Mouse (Mus musculus): ENCODE data around the gene Hmgcll1.
"Not testable (repeated sequence)": the region's sequence is repeated elsewhere in the genome, so short reads cannot be mapped to it uniquely, and the experiment has no call there.

The Hmgcll1 gene

DNA sequence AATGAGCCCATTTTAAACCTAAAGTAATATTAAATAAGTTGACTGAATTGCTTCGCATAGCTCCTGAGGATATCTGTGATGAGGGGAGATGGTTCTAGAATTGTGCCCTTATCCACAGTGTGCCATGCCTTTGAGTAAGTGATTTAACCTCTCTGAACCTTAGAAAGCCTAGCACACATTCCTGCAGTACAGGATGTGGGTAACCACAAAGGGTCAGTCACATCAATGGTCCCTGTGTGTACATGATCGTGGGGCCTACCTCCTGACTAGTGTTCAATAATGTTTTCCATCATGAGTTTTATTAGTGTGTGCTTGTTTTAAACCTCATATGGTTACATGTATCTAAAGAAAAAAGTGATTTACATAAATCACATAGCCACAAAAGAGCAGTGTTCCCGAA is 46.3 kb downstream of the Hmgcll1 start:
- no peak for DNase-seq (ENCODE audit: low spot score in 2 of 2)

DNA sequence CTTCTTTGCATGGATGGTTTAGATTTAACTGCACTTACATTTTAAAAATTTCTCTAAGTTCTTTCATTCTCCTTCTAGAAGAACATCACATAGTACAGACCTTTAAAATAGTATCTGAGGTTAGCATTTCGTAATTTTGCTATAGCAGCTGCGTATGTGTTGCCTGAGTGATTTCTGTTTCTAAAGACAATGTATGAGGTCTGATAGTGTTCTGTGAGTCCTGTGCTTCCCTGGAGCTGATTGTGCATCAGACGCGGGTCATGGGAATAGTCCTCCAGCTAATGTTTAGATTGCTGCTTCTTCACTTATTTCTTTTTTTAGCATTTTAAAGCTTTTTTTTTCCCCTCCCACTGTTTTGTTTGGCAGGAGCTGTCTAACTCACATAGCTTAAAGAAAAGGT is 46.8 kb downstream of the Hmgcll1 start:
- no peak for DNase-seq (ENCODE audit: low spot score in 2 of 2)

DNA sequence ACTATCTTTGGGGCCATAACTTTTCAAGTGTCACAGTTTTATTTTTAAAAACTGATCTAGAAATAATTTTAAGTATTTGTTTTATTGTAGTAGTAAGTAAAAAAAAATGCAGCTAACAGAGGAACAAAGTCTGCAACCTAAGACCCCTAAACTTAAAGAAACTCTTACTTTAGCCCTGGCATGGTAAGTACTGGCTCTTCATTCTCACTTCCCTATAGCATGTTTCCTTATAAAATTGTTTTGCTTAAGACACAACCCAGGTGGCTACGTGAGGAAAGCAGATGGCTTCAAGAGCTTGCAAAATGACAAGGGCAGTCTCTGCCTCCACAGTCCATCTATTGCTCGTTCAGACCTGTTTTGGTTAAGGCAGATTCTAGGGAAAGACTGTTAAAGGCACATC is 49.5 kb downstream of the Hmgcll1 start:
- DNase-seq (ENCODE audit: low spot score in 2 of 2), result no peak

DNA sequence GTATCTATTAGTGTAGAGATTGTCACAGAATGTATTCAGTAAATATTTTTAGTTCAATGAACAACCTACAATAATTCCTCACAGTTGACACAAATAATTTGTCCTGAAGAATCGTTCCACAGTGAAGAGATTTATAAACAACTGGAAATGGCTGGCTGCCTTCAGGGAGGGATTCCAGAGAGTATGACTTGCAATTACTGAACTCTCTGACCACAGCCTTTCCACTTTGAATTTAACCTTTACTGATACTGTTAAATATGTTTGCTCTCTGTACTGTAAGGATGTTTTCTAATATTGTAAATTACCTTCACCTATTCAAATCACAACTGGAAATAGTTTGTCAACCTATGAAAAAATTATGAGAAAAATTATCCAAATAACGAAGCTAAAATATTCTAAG is 76.9 kb downstream of the Hmgcll1 start:
- no peak for DNase-seq (ENCODE audit: low spot score in 2 of 2)

GRCm38 (mm10) chr9:76097221-76097620 is 82.6 kb downstream of the Hmgcll1 start:
- DNase-seq (ENCODE audit: low spot score in 2 of 2), result no peak

GRCm38 (mm10) chr9:76099981-76100380 is 85.3 kb downstream of the Hmgcll1 start:
- no peak for DNase-seq (ENCODE audit: low spot score in 2 of 2)

- DNase-seq (ENCODE audit: low spot score in 2 of 2), result not testable (repeated sequence)
Measured at GRCm38 (mm10) chr9:76104416-76104815, 89.8 kb downstream of the Hmgcll1 start.

GRCm38 (mm10) chr9:76104846-76105245 is 90.2 kb downstream of the Hmgcll1 start:
- DNase-seq (ENCODE audit: low spot score in 2 of 2), result no peak

GRCm38 (mm10) chr9:76122888-76123287 is 108.2 kb downstream of the Hmgcll1 start:
- peak; percentile 25 to 59 for DNase-seq (ENCODE audit: low spot score in 2 of 2)

DNA sequence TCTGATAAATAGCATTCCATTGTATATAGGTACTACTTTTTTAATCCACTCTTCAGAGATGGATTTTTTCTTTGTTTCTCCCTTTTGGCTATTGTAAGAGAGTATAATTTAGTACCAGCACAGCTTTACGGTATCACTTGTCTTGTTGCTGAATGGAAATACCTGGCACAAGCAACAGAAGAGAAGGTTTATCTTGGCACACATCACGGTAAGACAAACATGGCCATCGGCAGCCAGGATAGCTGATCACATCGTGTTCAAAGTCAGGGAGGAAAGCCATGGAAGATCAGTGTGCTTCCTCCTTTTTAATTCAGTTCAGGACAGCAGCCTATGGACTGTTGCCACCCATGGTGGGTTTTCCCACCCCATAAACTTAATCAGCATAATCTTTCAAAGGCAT is 109.6 kb downstream of the Hmgcll1 start:
- no peak for DNase-seq (ENCODE audit: low spot score in 2 of 2)

DNA sequence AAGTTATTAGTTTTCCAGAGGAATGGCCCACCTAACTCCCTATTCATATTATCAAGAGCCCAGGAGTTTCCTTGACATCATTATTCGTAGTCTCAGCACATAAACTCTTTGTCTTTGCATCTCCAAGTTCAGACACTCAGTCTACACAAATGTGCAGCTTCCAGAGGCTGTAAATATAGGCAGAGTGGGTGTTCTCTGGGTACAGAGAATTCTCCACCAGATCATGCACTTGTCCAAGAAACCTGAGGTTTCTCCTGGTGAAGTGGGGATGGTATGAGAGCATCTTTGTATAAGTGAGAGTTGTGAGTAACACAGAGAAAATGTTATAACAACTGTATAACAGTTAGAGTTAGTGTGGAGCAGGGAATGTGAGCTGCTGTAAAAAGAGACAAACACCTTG is 114.7 kb downstream of the Hmgcll1 start:
- no peak for DNase-seq (ENCODE audit: low spot score in 2 of 2)

GRCm38 (mm10) chr9:76134042-76134441 is 119.4 kb downstream of the Hmgcll1 start:
- no peak for DNase-seq (ENCODE audit: low spot score in 2 of 2)

GRCm38 (mm10) chr9:76138378-76139109 is 123.9 kb downstream of the Hmgcll1 start:
- DNase-seq (ENCODE audit: low spot score in 2 of 2), result peak in 1 of 2 experiments; percentile 9

DNA sequence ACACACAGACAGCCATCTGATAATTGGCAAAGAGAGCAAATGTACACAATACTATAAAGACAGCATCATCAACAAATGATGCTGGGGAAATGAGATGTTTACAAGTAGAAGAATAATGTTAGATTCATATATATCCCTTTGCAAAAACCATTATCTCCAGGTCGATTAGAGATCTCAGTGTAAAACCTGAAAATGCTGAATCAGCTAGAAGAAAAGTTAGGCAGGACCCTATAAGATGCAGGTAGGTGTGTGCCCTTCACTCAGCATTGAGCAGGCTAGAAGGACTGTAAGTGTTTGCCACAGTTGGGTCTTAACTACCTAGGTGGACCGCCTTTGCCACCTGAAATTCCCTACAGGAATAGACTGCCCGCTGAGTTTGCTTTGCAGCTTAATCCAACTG is 130.9 kb downstream of the Hmgcll1 start:
- no peak for DNase-seq (ENCODE audit: low spot score in 2 of 2)

- DNase-seq (ENCODE audit: low spot score in 2 of 2), result no peak
Measured at GRCm38 (mm10) chr9:76162446-76162845, 147.8 kb downstream of the Hmgcll1 start.

DNA sequence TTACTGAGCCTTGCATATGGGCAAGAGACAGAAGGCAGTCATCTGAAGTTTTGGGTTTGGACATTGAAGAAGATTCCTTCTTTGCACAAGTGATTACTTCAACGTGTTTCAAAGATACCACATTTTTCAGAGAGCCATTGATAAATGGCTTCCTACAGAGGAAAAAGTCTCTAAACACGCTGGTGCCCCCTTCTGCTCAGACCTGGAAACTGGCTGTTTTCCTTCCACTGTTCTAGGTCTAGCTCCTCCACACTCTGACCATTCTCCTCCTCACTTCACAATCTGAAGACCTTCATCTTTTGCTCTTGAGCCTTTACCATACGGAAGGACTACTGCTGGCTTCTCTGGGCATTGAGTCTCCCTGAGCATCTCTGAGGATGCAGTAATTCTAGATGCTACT is 153.7 kb downstream of the Hmgcll1 start:
- no peak for DNase-seq (ENCODE audit: low spot score in 2 of 2)

DNA sequence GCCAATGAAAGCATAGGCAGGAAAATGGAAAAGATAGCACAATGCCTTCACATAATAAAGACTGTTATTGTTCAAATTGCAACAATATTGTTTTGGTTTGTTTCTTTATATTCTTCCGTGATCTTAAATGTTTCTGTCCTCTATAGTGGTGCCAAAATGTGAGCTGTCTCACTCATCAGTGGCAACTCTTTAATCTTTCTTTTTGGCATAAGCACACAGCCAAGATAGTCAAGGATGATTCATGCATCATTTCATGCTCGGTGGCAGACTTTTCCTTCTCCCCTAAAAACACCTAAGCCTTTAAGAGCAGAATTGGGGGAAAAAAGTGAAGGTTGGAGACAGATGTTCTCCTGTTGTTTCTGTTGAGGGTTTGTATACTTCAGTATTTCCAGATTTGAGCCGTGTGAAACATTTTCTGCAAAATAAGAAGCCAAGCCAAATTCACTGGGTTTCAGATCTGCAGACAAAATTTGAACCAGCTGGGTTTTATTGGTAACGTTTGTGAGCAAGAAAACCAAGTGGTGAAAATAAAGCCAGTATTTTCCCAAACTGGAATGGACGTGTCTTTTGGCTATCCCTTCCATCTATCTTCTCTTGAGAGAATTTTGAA is 158.1 kb downstream of the Hmgcll1 start:
- no peak for DNase-seq (ENCODE audit: low spot score in 2 of 2)

DNA sequence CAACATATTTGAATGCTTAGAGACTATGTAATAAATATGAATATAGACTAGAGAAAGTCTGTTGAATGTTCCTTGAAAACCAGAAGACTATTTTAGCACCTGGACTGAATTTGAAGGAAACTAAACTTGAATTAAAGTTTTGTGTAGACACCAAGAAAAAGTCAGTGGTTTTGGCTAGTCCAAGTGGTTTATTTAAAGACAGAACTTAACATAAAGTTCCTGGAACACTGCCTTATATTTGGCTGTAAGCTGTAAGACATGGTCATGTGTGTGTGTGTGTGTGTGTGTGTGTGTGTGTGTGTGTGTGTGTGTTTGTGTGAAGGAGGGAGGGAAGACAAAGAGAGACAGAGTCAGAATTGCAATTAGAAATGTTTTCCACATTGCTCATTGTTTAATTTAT is 164.6 kb downstream of the Hmgcll1 start:
- DNase-seq (ENCODE audit: low spot score in 2 of 2), result no peak

Data from cerebellum, postnatal 4 days (tissue).